Mouse (Mus musculus): ENCODE data around the gene Scyl2. TPM values are rescaled to one million over a fixed set of nuclear protein-coding genes. Genes with fewer than 3 reads are reported as not detected.
A peak's percentile ranks its signal among the peaks of the same experiment; 100 is the strongest.

The Scyl2 gene
- polyA plus RNA-seq, 1 experiment from 2014 or later = 23.5 TPM

- Histone ChIP-seq H3K9ac (ENCODE audit: low read depth, low read length) (no peak overlapping the region), H3K4me3 (ENCODE audit: low read depth, low read length) (no peak overlapping the region), H3K27ac (ENCODE audit: low read depth, low read length) (no peak overlapping the region), H3K36me3 (ENCODE audit: control insufficient read depth, insufficient read depth, low read length) (no peaks in the 10 kb centered on the region), H3K4me1 (replicated peaks; ENCODE audit: control insufficient read depth, insufficient read depth, low read length) (no peaks in the 10 kb centered on the region), H3K4me2 (replicated peaks; ENCODE audit: low read depth, low read length) (no peak overlapping the region), H3K27me3 (ENCODE audit: control insufficient read depth, insufficient read depth, low read length) (no peaks in the 10 kb centered on the region), H3K9me3 (ENCODE audit: control insufficient read depth, low read length) (no peaks in the 10 kb centered on the region)
- no peak for DNase-seq (ENCODE audit: low spot score)
- 93% methylated on average over 4 of the region's 4 CpGs for WGBS
- ATAC-seq (ENCODE audit: low FRiP score) = no peak
These were observed 53.0 kb downstream of the Scyl2 start for GRCm38 (mm10) chr10:89633121-89633520.

DNA sequence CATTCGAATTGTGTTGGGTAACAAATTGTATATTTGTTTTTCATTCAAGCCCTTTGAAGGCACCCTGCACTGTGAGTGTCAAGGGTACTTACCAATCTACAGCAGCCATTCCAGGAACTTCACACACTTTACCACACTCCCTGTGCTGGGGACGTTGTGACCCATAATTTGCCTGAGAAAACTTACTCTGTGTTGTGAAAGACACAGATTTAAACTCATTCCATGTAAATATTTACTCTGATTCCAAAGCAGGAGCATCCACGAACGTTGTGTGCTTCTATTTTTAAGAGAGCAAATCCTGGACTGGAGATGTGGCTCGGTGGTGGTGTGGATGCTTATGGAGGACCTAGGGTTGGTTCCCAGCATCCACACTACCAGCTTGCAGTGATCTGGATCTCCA is 54.3 kb downstream of the Scyl2 start:
- no peak overlapping the region for H3K4me2 ChIP-seq (replicated peaks; ENCODE audit: low read depth, low read length)
- H3K27ac ChIP-seq (ENCODE audit: low read depth, low read length) = no peak overlapping the region
- DNase-seq (ENCODE audit: low spot score) (no peak), ATAC-seq (ENCODE audit: low FRiP score) (no peak)
- no peaks in the 10 kb centered on the region for H3K36me3 ChIP-seq (ENCODE audit: control insufficient read depth, insufficient read depth, low read length)
- no peaks in the 10 kb centered on the region for H3K9me3 ChIP-seq (ENCODE audit: control insufficient read depth, low read length)
- H3K9ac ChIP-seq (ENCODE audit: low read depth, low read length) = no peak overlapping the region
- H3K27me3 ChIP-seq (ENCODE audit: control insufficient read depth, insufficient read depth, low read length) = no peaks in the 10 kb centered on the region
- H3K4me3 ChIP-seq (ENCODE audit: low read depth, low read length) = no peak overlapping the region
- H3K4me1 ChIP-seq (replicated peaks; ENCODE audit: control insufficient read depth, insufficient read depth, low read length) = no peaks in the 10 kb centered on the region
- WGBS = 71% methylated on average over 5 of the region's 5 CpGs

DNA sequence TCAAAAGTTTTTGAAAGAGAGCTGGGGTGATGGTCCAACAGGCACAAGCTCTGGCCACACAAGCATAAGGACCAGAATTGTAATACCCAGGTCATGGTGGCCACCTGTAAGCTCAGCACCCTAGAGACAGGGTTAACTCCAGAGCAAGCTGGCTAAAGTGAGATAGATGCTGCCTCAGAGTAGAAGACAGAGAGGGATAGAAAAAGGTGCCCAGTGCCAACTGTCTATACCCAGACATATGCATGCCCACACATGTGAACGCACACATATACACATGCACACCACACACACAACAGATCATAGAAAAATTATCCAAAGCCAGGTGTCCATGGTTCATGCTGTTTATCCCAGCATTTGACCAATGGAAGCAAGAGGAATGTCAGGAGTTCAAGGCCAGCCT is 55.5 kb downstream of the Scyl2 start:
- Histone ChIP-seq H3K27ac (ENCODE audit: low read depth, low read length) (no peak overlapping the region), H3K4me1 (replicated peaks; ENCODE audit: control insufficient read depth, insufficient read depth, low read length) (no peaks in the 10 kb centered on the region), H3K9ac (ENCODE audit: low read depth, low read length) (no peak overlapping the region), H3K27me3 (ENCODE audit: control insufficient read depth, insufficient read depth, low read length) (no peaks in the 10 kb centered on the region), H3K9me3 (ENCODE audit: control insufficient read depth, low read length) (no peaks in the 10 kb centered on the region), H3K36me3 (ENCODE audit: control insufficient read depth, insufficient read depth, low read length) (no peaks in the 10 kb centered on the region), H3K4me2 (replicated peaks; ENCODE audit: low read depth, low read length) (no peak overlapping the region), H3K4me3 (ENCODE audit: low read depth, low read length) (no peak overlapping the region)
- no peak for ATAC-seq (ENCODE audit: low FRiP score)
- no peak for DNase-seq (ENCODE audit: low spot score)
- 100% methylated on average over 1 of the region's 1 CpGs for WGBS

DNA sequence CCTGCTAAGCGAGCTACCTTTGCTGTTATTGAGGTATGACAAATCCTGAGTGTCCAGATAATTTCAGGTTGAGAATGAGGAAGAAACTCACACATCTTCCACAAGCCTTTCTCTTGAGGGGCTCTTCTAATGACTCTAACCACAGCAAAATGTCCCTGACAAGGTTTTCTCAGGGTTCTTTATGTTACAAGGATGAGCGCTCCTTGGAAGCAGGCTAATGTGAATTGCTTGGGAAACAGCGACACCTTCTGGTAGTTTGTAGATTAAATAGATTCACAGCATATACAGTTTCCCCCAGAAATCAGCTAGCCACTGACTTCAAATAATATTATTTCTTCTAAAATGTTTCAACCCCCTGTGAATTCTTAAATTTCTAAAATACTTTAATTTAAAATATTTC is 56.0 kb downstream of the Scyl2 start:
- H3K4me2 ChIP-seq (replicated peaks; ENCODE audit: low read depth, low read length) = no peak overlapping the region
- DNase-seq (ENCODE audit: low spot score) (peak; percentile 86), ATAC-seq (ENCODE audit: low FRiP score) (peak; percentile 54; the same call in 1 of the 2 replicates)
- H3K4me1 ChIP-seq (replicated peaks; ENCODE audit: control insufficient read depth, insufficient read depth, low read length) = no peaks in the 10 kb centered on the region
- H3K9me3 ChIP-seq (ENCODE audit: control insufficient read depth, low read length) = no peaks in the 10 kb centered on the region
- H3K4me3 ChIP-seq (ENCODE audit: low read depth, low read length) = no peak overlapping the region
- WGBS = 35% methylated on average over 3 of the region's 3 CpGs
- no peaks in the 10 kb centered on the region for H3K36me3 ChIP-seq (ENCODE audit: control insufficient read depth, insufficient read depth, low read length)
- no peaks in the 10 kb centered on the region for H3K27me3 ChIP-seq (ENCODE audit: control insufficient read depth, insufficient read depth, low read length)
- H3K27ac ChIP-seq (ENCODE audit: low read depth, low read length) = no peak overlapping the region
- H3K9ac ChIP-seq (ENCODE audit: low read depth, low read length) = no peak overlapping the region

GRCm38 (mm10) chr10:89626714-89627113 is 59.4 kb downstream of the Scyl2 start:
- ATAC-seq (ENCODE audit: low FRiP score) (no peak), DNase-seq (ENCODE audit: low spot score) (no peak)
- Histone ChIP-seq H3K27ac (ENCODE audit: low read depth, low read length) (no peak overlapping the region), H3K27me3 (ENCODE audit: control insufficient read depth, insufficient read depth, low read length) (no peaks in the 10 kb centered on the region), H3K4me1 (replicated peaks; ENCODE audit: control insufficient read depth, insufficient read depth, low read length) (no peaks in the 10 kb centered on the region), H3K36me3 (ENCODE audit: control insufficient read depth, insufficient read depth, low read length) (no peaks in the 10 kb centered on the region), H3K9me3 (ENCODE audit: control insufficient read depth, low read length) (no peaks in the 10 kb centered on the region), H3K9ac (ENCODE audit: low read depth, low read length) (no peak overlapping the region), H3K4me2 (replicated peaks; ENCODE audit: low read depth, low read length) (no peak overlapping the region), H3K4me3 (ENCODE audit: low read depth, low read length) (no peak overlapping the region)
- WGBS = 84% methylated on average over 2 of the region's 2 CpGs

DNA sequence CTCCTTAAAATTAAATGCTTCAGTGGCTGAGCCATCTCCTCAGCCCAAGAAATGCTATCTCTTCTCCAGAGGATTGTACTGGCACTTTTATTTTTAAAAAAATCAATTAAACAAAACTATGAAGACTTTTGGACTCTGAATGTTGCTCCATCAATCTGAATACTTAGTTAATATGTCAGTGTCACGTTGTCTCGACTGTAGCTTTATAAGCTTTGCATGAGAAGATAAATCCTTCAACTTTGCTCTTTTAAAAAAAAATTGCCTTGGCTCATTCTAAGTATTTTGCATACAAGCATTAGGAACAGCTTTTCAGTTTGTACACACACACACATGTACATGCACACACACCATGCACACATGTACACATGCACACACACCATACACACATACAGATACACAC is 61.9 kb downstream of the Scyl2 start:
- no peaks in the 10 kb centered on the region for H3K9me3 ChIP-seq (ENCODE audit: control insufficient read depth, low read length)

GRCm38 (mm10) chr10:89621129-89621528 is 65.0 kb downstream of the Scyl2 start, which contains the start of gene Slc17a8:
Gene Slc17a8 (minus strand): TSS chr10:89621253.
- H3K4me1 ChIP-seq (replicated peaks; ENCODE audit: control insufficient read depth, insufficient read depth, low read length) = no peaks in the 10 kb centered on the region
- H3K36me3 ChIP-seq (ENCODE audit: control insufficient read depth, insufficient read depth, low read length) = no peaks in the 10 kb centered on the region
- ATAC-seq (ENCODE audit: low FRiP score) (no peak), DNase-seq (ENCODE audit: low spot score) (no peak)
- H3K4me2 ChIP-seq (replicated peaks; ENCODE audit: low read depth, low read length) = no peak within 1 kb of the TSS
- 34% methylated on average over 7 of the region's 7 CpGs for WGBS
- H3K9me3 ChIP-seq (ENCODE audit: control insufficient read depth, low read length) = no peaks in the 10 kb centered on the region
- no peak within 1 kb of the TSS for H3K27ac ChIP-seq (ENCODE audit: low read depth, low read length)
- H3K9ac ChIP-seq (ENCODE audit: low read depth, low read length) = no peak within 1 kb of the TSS; the same call in 1 of the 2 replicates
- no peak within 1 kb of the TSS for H3K4me3 ChIP-seq (ENCODE audit: low read depth, low read length)
- H3K27me3 ChIP-seq (ENCODE audit: control insufficient read depth, insufficient read depth, low read length) = no peaks in the 10 kb centered on the region; the same call in 1 of the 2 replicates

More for the DNA sequence above, 61.9 kb downstream of the Scyl2 start:
- ATAC-seq (ENCODE audit: low FRiP score) (no peak), DNase-seq (ENCODE audit: low spot score) (no peak)
- Histone ChIP-seq H3K4me1 (replicated peaks; ENCODE audit: control insufficient read depth, insufficient read depth, low read length) (no peaks in the 10 kb centered on the region), H3K4me2 (replicated peaks; ENCODE audit: low read depth, low read length) (no peak overlapping the region), H3K27me3 (ENCODE audit: control insufficient read depth, insufficient read depth, low read length) (no peaks in the 10 kb centered on the region; the same call in 1 of the 2 replicates), H3K27ac (ENCODE audit: low read depth, low read length) (no peak overlapping the region), H3K4me3 (ENCODE audit: low read depth, low read length) (no peak overlapping the region), H3K36me3 (ENCODE audit: control insufficient read depth, insufficient read depth, low read length) (no peaks in the 10 kb centered on the region), H3K9ac (ENCODE audit: low read depth, low read length) (no peak overlapping the region)
- WGBS = 97% methylated on average over 2 of the region's 2 CpGs

GRCm38 (mm10) chr10:89599311-89599710 is 86.8 kb downstream of the Scyl2 start:
- WGBS = 88% methylated on average over 5 of the region's 5 CpGs
- Histone ChIP-seq H3K4me1 (replicated peaks; ENCODE audit: control insufficient read depth, insufficient read depth, low read length) (no peaks in the 10 kb centered on the region), H3K27ac (ENCODE audit: low read depth, low read length) (no peak overlapping the region), H3K27me3 (ENCODE audit: control insufficient read depth, insufficient read depth, low read length) (no peaks in the 10 kb centered on the region), H3K9me3 (ENCODE audit: control insufficient read depth, low read length) (no peaks in the 10 kb centered on the region), H3K4me2 (replicated peaks; ENCODE audit: low read depth, low read length) (no peak overlapping the region), H3K36me3 (ENCODE audit: control insufficient read depth, insufficient read depth, low read length) (no peaks in the 10 kb centered on the region), H3K4me3 (ENCODE audit: low read depth, low read length) (no peak overlapping the region), H3K9ac (ENCODE audit: low read depth, low read length) (no peak overlapping the region)
- DNase-seq (ENCODE audit: low spot score) = no peak
- no peak for ATAC-seq (ENCODE audit: low FRiP score)

DNA sequence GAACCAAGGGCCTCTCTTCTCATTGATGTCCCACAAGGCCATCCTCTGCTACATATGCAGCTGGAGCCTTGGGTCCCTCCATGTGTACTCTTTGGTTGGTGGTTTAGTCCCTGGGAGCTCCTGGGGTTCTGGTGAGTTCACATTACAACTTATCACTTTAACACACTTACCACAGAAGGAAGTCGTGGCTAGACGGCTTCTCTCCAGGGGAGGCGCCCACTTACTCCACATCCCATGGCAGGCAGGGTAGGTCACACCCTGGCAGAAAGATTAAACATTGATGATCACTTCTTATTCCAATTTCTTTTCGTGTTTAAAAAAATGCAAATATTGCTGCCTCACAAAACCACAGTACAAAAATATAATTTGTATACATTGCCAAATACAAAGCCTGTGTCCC is 88.8 kb downstream of the Scyl2 start:
- no peak overlapping the region for H3K27ac ChIP-seq (ENCODE audit: low read depth, low read length)

More for the DNA sequence above, 88.8 kb downstream of the Scyl2 start:
- H3K36me3 ChIP-seq (ENCODE audit: control insufficient read depth, insufficient read depth, low read length) = no peaks in the 10 kb centered on the region
- no peak overlapping the region for H3K9ac ChIP-seq (ENCODE audit: low read depth, low read length)
- no peaks in the 10 kb centered on the region for H3K4me1 ChIP-seq (replicated peaks; ENCODE audit: control insufficient read depth, insufficient read depth, low read length)
- no peaks in the 10 kb centered on the region for H3K27me3 ChIP-seq (ENCODE audit: control insufficient read depth, insufficient read depth, low read length)
- no peak for ATAC-seq (ENCODE audit: low FRiP score)
- no peak overlapping the region for H3K4me3 ChIP-seq (ENCODE audit: low read depth, low read length)
- H3K4me2 ChIP-seq (replicated peaks; ENCODE audit: low read depth, low read length) = no peak overlapping the region
- DNase-seq (ENCODE audit: low spot score) = no peak
- 83% methylated on average over 4 of the region's 4 CpGs for WGBS
- H3K9me3 ChIP-seq (ENCODE audit: control insufficient read depth, low read length) = no peaks in the 10 kb centered on the region
